7 mouse cellular contexts compared by ENCODE assay signal in the genomic region with DNA sequence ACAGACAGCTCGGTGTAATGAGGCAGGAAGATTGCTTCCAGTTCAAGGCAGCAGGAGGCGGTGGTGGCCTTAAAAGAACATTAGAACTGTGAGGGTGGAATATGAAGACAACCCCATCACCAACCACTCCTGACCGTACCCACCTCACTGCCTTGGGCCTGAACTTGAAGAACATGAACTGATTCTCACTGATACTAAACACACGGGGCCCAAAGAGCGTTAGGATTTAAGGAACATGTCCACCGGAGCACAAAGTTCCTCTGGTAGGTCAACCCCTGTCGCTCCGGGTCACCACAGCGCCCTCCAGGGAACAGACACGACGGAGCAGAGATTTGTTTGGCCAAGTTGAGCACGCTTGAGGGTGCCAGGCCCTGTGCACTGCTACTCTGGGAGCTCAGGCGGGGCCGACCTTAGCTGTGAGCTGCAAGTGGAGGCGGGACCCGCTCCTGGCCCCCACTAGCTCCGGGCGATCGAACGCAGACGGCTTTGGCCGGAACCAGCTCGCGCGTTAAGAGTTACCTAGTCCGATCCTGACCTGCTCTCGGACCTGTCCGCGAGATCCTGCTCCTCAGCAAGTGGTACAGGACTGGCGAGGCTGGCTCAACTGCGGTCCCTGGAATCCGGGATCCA. TPM values are rescaled to one million over a fixed set of nuclear protein-coding genes. Genes with fewer than 3 reads are reported as not detected.
DNase-seq lines count a peak whose midpoint lies in the region; ATAC-seq and TF ChIP-seq lines count a peak whose summit lies in the region.

No protein-coding gene starts in this region.

- TF ChIP-seq EP300 in heart, postnatal 0 days (IDR thresholded peaks at IDR 0.05; ENCODE audit: low read depth): no peak

- peak overlapping the region; percentile 74 for H3K27ac ChIP-seq in embryonic facial prominence, embryonic 14.5 days (replicated peaks; ENCODE audit: low read depth, low read length)
- peak overlapping the region; percentile 81 for H3K27ac ChIP-seq in heart, postnatal 0 days (ENCODE audit: low read depth)
- peak overlapping the region; percentile 81 for H3K27ac ChIP-seq in limb, embryonic 10.5 days
- H3K27ac ChIP-seq in midbrain, embryonic 10.5 days (replicated peaks): peak overlapping the region; percentile 82
- peak overlapping the region; percentile 82 for H3K27ac ChIP-seq in stomach, embryonic 14.5 days (ENCODE audit: low read length)

- no peaks in the 10 kb centered on the region for H3K36me3 ChIP-seq in embryonic facial prominence, embryonic 14.5 days (ENCODE audit: control insufficient read depth, insufficient read depth, low read length)
- H3K36me3 ChIP-seq in heart, postnatal 0 days (replicated peaks; ENCODE audit: control insufficient read depth, insufficient read depth, low read length): no peaks in the 10 kb centered on the region
- no peaks in the 10 kb centered on the region for H3K36me3 ChIP-seq in limb, embryonic 10.5 days
- no peaks in the 10 kb centered on the region for H3K36me3 ChIP-seq in midbrain, embryonic 10.5 days
- no peaks in the 10 kb centered on the region for H3K36me3 ChIP-seq in stomach, embryonic 14.5 days (ENCODE audit: control insufficient read depth, insufficient read depth, low read length)

- peak overlapping the region; percentile 74 for H3K4me2 ChIP-seq in embryonic facial prominence, embryonic 14.5 days (ENCODE audit: low read depth, low read length)
- peak overlapping the region; percentile 63 for H3K4me2 ChIP-seq in heart, postnatal 0 days (ENCODE audit: low read depth, low read length)
- H3K4me2 ChIP-seq in stomach, embryonic 14.5 days (replicated peaks; ENCODE audit: low read depth, low read length): peak overlapping the region; percentile 59

- peak; percentile 41 for TF ChIP-seq CTCF in heart, postnatal 0 days (IDR thresholded peaks at IDR 0.05; ENCODE audit: low read depth)

- H3K9me3 ChIP-seq in embryonic facial prominence, embryonic 14.5 days (ENCODE audit: control insufficient read depth, low read length): no peaks in the 10 kb centered on the region
- no peaks in the 10 kb centered on the region for H3K9me3 ChIP-seq in heart, postnatal 0 days (replicated peaks; ENCODE audit: control insufficient read depth, low read length)
- H3K9me3 ChIP-seq in limb, embryonic 10.5 days (replicated peaks): no peaks in the 10 kb centered on the region
- H3K9me3 ChIP-seq in midbrain, embryonic 10.5 days (replicated peaks): no peaks in the 10 kb centered on the region
- H3K9me3 ChIP-seq in stomach, embryonic 14.5 days (ENCODE audit: control insufficient read depth, low read depth, low read length): no peaks in the 10 kb centered on the region

- no peaks in the 10 kb centered on the region for H3K27me3 ChIP-seq in embryonic facial prominence, embryonic 14.5 days (replicated peaks; ENCODE audit: control insufficient read depth, insufficient read depth, low read length)
- no peaks in the 10 kb centered on the region for H3K27me3 ChIP-seq in heart, postnatal 0 days (ENCODE audit: control insufficient read depth, insufficient read depth, low read length)
- H3K27me3 ChIP-seq in limb, embryonic 10.5 days (ENCODE audit: low read depth, poor library complexity, severe bottlenecking): no peaks in the 10 kb centered on the region
- no peaks in the 10 kb centered on the region for H3K27me3 ChIP-seq in midbrain, embryonic 10.5 days (ENCODE audit: low read depth, poor library complexity, severe bottlenecking)
- H3K27me3 ChIP-seq in stomach, embryonic 14.5 days (ENCODE audit: control insufficient read depth, insufficient read depth, low read length): no peaks in the 10 kb centered on the region

- H3K4me1 ChIP-seq in embryonic facial prominence, embryonic 14.5 days (ENCODE audit: control insufficient read depth, insufficient read depth, low read length): peaks cover 6% of the 10 kb centered on the region
- peaks cover 13% of the 10 kb centered on the region for H3K4me1 ChIP-seq in heart, postnatal 0 days (ENCODE audit: control insufficient read depth, insufficient read depth)
- H3K4me1 ChIP-seq in limb, embryonic 10.5 days: peaks cover 12% of the 10 kb centered on the region; the same call in 1 of the 2 replicates
- peaks cover 22% of the 10 kb centered on the region for H3K4me1 ChIP-seq in midbrain, embryonic 10.5 days
- 0 out of 2 replicates have a peak, but pooled peaks cover 6% of the 10 kb centered on the region for H3K4me1 ChIP-seq in stomach, embryonic 14.5 days (ENCODE audit: control insufficient read depth, insufficient read depth, low read length)

- H3K9ac ChIP-seq in embryonic facial prominence, embryonic 14.5 days (ENCODE audit: low read depth, low read length): peak overlapping the region; percentile 74
- peak overlapping the region; percentile 39 for H3K9ac ChIP-seq in heart, postnatal 0 days (replicated peaks; ENCODE audit: low read depth, low read length)
- peak overlapping the region; percentile 41 for H3K9ac ChIP-seq in stomach, embryonic 14.5 days (replicated peaks; ENCODE audit: low read depth, low read length)

- peak; percentile 80 for ATAC-seq in embryonic facial prominence, embryonic 14.5 days (ENCODE audit: low read depth)
- ATAC-seq in heart, postnatal 0 days (ENCODE audit: insufficient read depth, low read depth): peak; percentile 73
- peak; percentile 72; the same call in 1 of the 2 replicates for ATAC-seq in stomach, embryonic 14.5 days (ENCODE audit: insufficient number of reproducible peaks, insufficient read depth, low FRiP score, low read depth)

- DNase-seq in CD4-positive, CD25-positive, alpha-beta regulatory T cell, adult 2 months (ENCODE audit: low read depth, low spot score): peak; percentile 77
- DNase-seq in MN1 (ENCODE audit: low spot score): peak; percentile 75
- DNase-seq in embryonic facial prominence, embryonic 14.5 days (ENCODE audit: low spot score): peak; percentile 63
- DNase-seq in heart, postnatal 0 days (ENCODE audit: low spot score): peak; percentile 64
- DNase-seq in limb, embryonic 10.5 days (ENCODE audit: low spot score): no peak
- no peak for DNase-seq in midbrain, embryonic 10.5 days (ENCODE audit: low spot score)

- under 1% methylated on average over 23 of the region's 32 CpGs for WGBS in embryonic facial prominence, embryonic 14.5 days
- WGBS in heart, postnatal 0 days: under 1% methylated on average over 32 of the region's 32 CpGs
- WGBS in limb, embryonic 10.5 days: under 1% methylated on average over 32 of the region's 32 CpGs
- 1% methylated on average over 32 of the region's 32 CpGs for WGBS in midbrain, embryonic 10.5 days
- WGBS in stomach, embryonic 14.5 days: 1% methylated on average over 32 of the region's 32 CpGs

- H3K4me3 ChIP-seq in embryonic facial prominence, embryonic 14.5 days (ENCODE audit: low read depth, low read length): peak overlapping the region; percentile 84
- peak overlapping the region; percentile 58 for H3K4me3 ChIP-seq in heart, postnatal 0 days (ENCODE audit: low read depth, low read length)
- H3K4me3 ChIP-seq in limb, embryonic 10.5 days: peak overlapping the region; percentile 73
- H3K4me3 ChIP-seq in midbrain, embryonic 10.5 days: peak overlapping the region; percentile 71
- H3K4me3 ChIP-seq in stomach, embryonic 14.5 days (ENCODE audit: low read depth, low read length): peak overlapping the region; percentile 64

RNA-seq across cellular contexts. Expression of a gene that starts 0.5 kb away (rescaled TPM):
- 39.4 and 42.3 TPM in 2 replicates for polyA plus RNA-seq in embryonic facial prominence, embryonic 14.5 days (2014; fragmentation: Nextera tagmentation; extraction: Ambion mirVana)
- total RNA-seq in heart, postnatal 0 days (2014; rRNA removed; ENCODE audit: low replicate concordance): 53.1 and 55.6 TPM in 2 replicates
- polyA plus RNA-seq in heart, postnatal 0 days (2015; fragmentation: Nextera tagmentation; extraction: Ambion mirVana): 50.8 and 55.7 TPM in 2 replicates
- polyA plus RNA-seq in limb, embryonic 10.5 days (2016; fragmentation: Nextera tagmentation; extraction: Ambion mirVana): 21.5 and 28.0 TPM in 2 replicates
- polyA plus RNA-seq in midbrain, embryonic 10.5 days (2016; fragmentation: Nextera tagmentation; extraction: Ambion mirVana): 27.6 and 28.7 TPM in 2 replicates
- polyA plus RNA-seq in stomach, embryonic 14.5 days (2014; fragmentation: Nextera tagmentation; extraction: Ambion mirVana): 49.2 and 51.1 TPM in 2 replicates

RNA-seq across cellular contexts. Expression of a gene that starts 9.1 kb away (rescaled TPM):
- polyA plus RNA-seq in embryonic facial prominence, embryonic 14.5 days (2014; fragmentation: Nextera tagmentation; extraction: Ambion mirVana): 77.8 and 83.3 TPM in 2 replicates
- 36.7 and 41.5 TPM in 2 replicates for total RNA-seq in heart, postnatal 0 days (2014; rRNA removed; ENCODE audit: low replicate concordance)
- polyA plus RNA-seq in heart, postnatal 0 days (2015; fragmentation: Nextera tagmentation; extraction: Ambion mirVana): 34.4 and 36.1 TPM in 2 replicates
- polyA plus RNA-seq in limb, embryonic 10.5 days (2016; fragmentation: Nextera tagmentation; extraction: Ambion mirVana): 136 and 137 TPM in 2 replicates
- polyA plus RNA-seq in midbrain, embryonic 10.5 days (2016; fragmentation: Nextera tagmentation; extraction: Ambion mirVana): 130 and 131 TPM in 2 replicates
- polyA plus RNA-seq in stomach, embryonic 14.5 days (2014; fragmentation: Nextera tagmentation; extraction: Ambion mirVana): 106 and 108 TPM in 2 replicates

RNA-seq across cellular contexts. Expression of a gene that starts 36.0 kb away (rescaled TPM):
- 34.0 and 39.2 TPM in 2 replicates for polyA plus RNA-seq in embryonic facial prominence, embryonic 14.5 days (2014; fragmentation: Nextera tagmentation; extraction: Ambion mirVana)
- 0.58 and 1.9 TPM in 2 replicates for total RNA-seq in heart, postnatal 0 days (2014; rRNA removed; ENCODE audit: low replicate concordance)
- polyA plus RNA-seq in heart, postnatal 0 days (2015; fragmentation: Nextera tagmentation; extraction: Ambion mirVana): 1.4 TPM in 2 replicates
- 2.0 and 4.2 TPM in 2 replicates for polyA plus RNA-seq in limb, embryonic 10.5 days (2016; fragmentation: Nextera tagmentation; extraction: Ambion mirVana)
- polyA plus RNA-seq in midbrain, embryonic 10.5 days (2016; fragmentation: Nextera tagmentation; extraction: Ambion mirVana): 5.5 and 5.8 TPM in 2 replicates
- polyA plus RNA-seq in stomach, embryonic 14.5 days (2014; fragmentation: Nextera tagmentation; extraction: Ambion mirVana): 12.9 and 13.6 TPM in 2 replicates

RNA-seq across cellular contexts. Expression of a gene that starts 40.8 kb away (rescaled TPM):
- polyA plus RNA-seq in embryonic facial prominence, embryonic 14.5 days (2014; fragmentation: Nextera tagmentation; extraction: Ambion mirVana): 8.5 and 13.2 TPM in 2 replicates
- total RNA-seq in heart, postnatal 0 days (2014; rRNA removed; ENCODE audit: low replicate concordance): 1.5 and 6.4 TPM in 2 replicates
- polyA plus RNA-seq in heart, postnatal 0 days (2015; fragmentation: Nextera tagmentation; extraction: Ambion mirVana): 1.2 and 1.5 TPM in 2 replicates
- polyA plus RNA-seq in limb, embryonic 10.5 days (2016; fragmentation: Nextera tagmentation; extraction: Ambion mirVana): 1.3 and 1.5 TPM in 2 replicates
- 0.67 and 0.72 TPM in 2 replicates for polyA plus RNA-seq in midbrain, embryonic 10.5 days (2016; fragmentation: Nextera tagmentation; extraction: Ambion mirVana)
- 18.3 and 19.3 TPM in 2 replicates for polyA plus RNA-seq in stomach, embryonic 14.5 days (2014; fragmentation: Nextera tagmentation; extraction: Ambion mirVana)

RNA-seq across cellular contexts. Expression of a gene that starts 44.7 kb away (rescaled TPM):
- 0.43 and 0.85 TPM in 2 replicates for polyA plus RNA-seq in embryonic facial prominence, embryonic 14.5 days (2014; fragmentation: Nextera tagmentation; extraction: Ambion mirVana)
- 0.85 TPM in 1 of 2 replicates, not detected in the other for total RNA-seq in heart, postnatal 0 days (2014; rRNA removed; ENCODE audit: low replicate concordance)
- 0.10 TPM in 1 of 2 replicates, not detected in the other for polyA plus RNA-seq in heart, postnatal 0 days (2015; fragmentation: Nextera tagmentation; extraction: Ambion mirVana)
- 0.53 and 0.58 TPM in 2 replicates for polyA plus RNA-seq in limb, embryonic 10.5 days (2016; fragmentation: Nextera tagmentation; extraction: Ambion mirVana)
- 0.47 and 0.81 TPM in 2 replicates for polyA plus RNA-seq in midbrain, embryonic 10.5 days (2016; fragmentation: Nextera tagmentation; extraction: Ambion mirVana)
- 2.3 and 6.5 TPM in 2 replicates for polyA plus RNA-seq in stomach, embryonic 14.5 days (2014; fragmentation: Nextera tagmentation; extraction: Ambion mirVana)

Comparison
In these comparisons a context has a peak if more than half of its experiments do, and no peak if none do; other contexts are left out.
1. DNase-seq: peak in CD4-positive, CD25-positive, alpha-beta regulatory T cell, adult 2 months (single experiment), MN1 (single experiment), embryonic facial prominence, embryonic 14.5 days (single experiment) and heart, postnatal 0 days (single experiment); none in limb, embryonic 10.5 days (single experiment) and midbrain, embryonic 10.5 days (single experiment).
2. Peak in every context shown above with its lines, with median percentiles within 50 percentile points of each other: ATAC-seq, H3K27ac ChIP-seq, H3K4me2 ChIP-seq, H3K4me3 ChIP-seq and H3K9ac ChIP-seq.